Mouse (Mus musculus): ENCODE data around the gene Cd63.

Gene Cd63

GRCm38 (mm10) chr10:128900698-128901097, at the start of gene Cd63:
TSS of gene Cd63 (plus strand) at chr10:128900989.
- no peak for DNase-seq (ENCODE audit: low spot score in 2 of 2)

DNA sequence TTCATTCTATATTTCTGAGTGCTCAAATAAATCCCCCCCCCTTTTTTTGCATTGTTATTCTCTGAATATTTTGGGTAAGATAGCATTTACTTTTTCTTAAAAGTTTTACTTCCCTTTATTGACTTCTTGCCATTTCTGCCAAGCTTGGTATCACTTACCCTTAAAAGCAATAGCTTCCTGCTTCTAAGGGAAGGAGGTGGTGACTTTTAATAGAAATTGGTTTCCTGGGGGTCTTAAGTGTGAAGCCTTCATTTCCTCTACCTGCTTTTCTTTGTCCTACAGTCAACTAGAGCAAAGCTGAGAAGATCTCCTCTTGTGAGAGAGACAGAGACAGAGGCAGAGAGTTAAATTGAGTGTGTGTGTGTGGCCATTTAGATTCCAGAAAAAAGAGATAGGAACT, 39.6 kb upstream of the Cd63 start:
- DNase-seq (ENCODE audit: low spot score in 2 of 2): peak; percentile 50 to 65

DNA sequence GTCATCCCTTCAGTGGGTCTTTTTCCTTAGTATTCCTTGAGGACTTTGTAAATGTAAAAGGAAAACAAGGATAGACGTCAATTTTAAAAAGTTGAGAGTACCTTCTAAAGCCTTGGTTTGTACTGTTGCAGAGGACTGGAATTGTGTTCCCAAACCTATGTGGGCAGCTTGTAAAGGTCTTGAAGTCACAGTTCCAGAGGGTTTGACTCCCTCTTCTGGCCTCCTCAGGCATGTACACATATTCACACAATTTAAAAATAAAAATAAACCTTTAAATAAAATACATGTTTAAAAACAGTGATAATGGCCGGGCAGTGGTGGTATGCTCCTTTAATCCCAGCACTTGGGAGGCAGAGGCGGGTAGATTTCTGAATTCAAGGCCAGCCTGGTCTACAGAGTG, 34.7 kb upstream of the Cd63 start:
- DNase-seq (ENCODE audit: low spot score in 2 of 2): no peak

DNA sequence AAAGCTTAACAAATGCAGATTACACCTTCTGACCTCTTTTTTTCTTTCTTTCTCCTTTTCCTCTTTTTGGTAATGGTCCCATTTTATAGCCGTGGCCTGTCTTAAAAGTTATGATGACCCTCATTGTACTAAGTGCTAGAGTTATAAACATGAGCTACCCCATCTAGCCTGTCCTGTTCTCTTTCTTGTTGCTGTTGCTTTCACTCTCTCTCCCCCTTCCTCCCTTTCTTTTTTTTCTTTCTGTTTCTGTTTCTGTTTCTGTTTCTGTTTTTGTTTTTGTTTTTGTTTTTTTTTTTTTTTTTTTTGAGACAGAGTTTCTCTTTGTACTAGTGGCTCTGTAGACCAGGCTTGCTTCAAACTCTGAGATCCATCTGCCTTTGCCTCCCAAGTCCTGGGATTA, 34.3 kb upstream of the Cd63 start:
- no peak for DNase-seq (ENCODE audit: low spot score in 2 of 2)

- DNase-seq (ENCODE audit: low spot score in 2 of 2): no peak
Measured at GRCm38 (mm10) chr10:128870341-128870740, 30.4 kb upstream of the Cd63 start.

- DNase-seq (ENCODE audit: low spot score in 2 of 2): no peak
Measured at GRCm38 (mm10) chr10:128878291-128878690, 22.5 kb upstream of the Cd63 start.

- DNase-seq (ENCODE audit: low spot score in 2 of 2): no peak
Measured at GRCm38 (mm10) chr10:128878811-128879210, 22.0 kb upstream of the Cd63 start.

GRCm38 (mm10) chr10:128882067-128882466, 18.7 kb upstream of the Cd63 start:
- DNase-seq (ENCODE audit: low spot score in 2 of 2): no peak

DNA sequence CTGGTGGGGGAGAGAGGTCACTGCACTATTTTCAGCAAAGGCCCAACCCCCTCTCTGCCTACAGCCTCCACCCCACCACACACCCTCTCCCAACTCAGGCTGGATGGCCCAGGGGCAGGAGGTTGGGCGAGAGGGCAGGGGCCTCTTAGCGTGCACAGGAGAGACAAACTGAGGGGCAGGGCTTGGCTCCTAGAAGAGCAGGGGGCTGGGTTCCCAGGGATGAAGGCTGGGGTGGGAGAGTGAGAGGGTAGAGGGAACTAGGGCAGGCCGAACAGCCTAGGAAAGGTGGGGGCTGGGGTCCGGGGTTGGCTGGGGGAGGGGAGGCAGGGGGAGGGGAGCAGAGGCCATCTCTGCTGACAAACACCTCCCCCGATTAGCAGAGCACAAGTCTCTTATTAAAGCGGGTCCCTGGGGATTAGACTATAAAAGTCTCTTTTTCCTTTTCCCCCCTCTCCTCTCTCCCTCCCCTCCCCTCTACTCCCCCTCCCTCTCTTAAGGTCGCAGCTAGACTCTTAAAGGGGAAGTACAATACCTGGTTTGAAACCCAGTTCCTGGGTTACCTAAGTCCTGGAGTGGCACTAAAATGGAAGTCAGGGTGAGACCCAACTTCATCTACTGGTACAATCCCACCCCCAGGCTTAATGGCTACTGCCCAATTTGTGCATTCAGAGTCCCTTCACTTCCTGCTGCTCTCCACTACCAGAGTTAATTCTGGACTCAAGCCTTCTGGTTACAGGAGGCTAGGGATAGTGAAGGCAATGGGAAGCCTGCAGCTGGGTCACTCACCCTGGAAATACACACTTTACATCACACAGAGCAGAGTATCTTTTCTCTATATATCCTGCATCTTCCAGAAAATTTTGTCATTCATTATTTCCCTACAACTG, 11.6 kb upstream of the Cd63 start:
- DNase-seq (ENCODE audit: low spot score in 2 of 2): peak in 1 of 2 experiments; percentile 20

DNA sequence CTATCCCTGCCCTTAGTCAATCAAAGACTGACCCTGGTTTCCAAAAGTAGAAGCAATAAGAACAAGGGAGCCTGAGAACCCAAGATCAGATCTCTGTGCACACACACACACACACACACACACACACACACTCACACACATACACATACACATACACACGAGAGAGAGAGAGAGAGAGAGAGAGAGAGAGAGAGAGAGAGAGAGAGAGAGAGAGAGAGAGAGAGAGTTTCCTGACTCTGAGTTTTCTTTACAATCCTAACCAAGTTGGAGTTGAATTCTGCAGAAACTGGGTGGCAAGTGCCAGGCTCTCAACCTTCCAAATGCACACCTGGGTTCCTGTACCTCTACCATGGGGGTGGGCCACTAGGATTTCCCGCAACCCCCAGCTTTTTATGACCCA, 10.9 kb upstream of the Cd63 start:
- no peak for DNase-seq (ENCODE audit: low spot score in 2 of 2)

DNA sequence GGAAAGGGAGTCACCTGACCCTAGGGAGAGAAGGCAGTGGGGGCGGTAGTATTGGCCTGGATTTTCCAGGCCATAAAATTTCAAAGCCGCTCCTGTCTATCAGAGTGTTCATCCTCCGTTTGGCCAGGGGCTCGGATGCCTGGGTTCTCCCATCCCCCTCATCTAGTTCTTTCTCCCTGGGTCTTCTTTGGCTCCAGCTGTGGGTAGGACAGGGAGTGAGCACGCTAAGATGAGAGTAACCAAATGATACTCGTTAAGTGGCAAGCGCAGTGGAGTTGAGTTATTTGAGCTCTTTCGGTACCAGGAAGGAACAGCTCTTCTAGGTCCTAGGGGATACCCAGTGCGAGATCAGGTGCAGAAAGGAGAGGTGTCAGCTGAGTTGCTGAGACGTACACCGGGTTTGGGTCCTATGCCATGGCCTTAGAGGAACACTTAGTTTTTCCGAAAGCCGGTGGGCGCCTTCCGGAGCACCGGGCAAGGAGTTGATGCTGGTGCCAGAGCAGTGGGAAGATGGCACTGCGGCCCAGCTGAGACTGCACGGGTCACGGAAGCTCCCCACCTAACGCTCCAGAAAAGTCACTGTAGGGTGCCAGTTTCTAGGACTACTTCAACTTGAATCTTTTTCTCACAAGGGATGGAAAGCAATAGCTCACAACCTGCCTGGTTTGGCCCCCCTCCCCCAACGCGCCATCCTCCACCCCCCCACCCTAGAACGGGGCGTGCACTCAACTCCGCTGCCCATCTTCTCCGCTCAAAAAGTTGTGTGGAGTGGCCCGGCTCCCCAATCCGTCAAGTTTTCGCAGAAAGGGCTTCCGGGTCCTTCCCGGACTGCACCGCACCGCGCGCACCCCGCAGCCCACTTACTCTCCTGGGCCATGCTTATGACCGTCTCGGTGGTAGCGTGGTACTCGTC, 10.2 kb upstream of the Cd63 start:
- peak in 1 of 2 experiments; percentile 18 for DNase-seq (ENCODE audit: low spot score in 2 of 2)

DNA sequence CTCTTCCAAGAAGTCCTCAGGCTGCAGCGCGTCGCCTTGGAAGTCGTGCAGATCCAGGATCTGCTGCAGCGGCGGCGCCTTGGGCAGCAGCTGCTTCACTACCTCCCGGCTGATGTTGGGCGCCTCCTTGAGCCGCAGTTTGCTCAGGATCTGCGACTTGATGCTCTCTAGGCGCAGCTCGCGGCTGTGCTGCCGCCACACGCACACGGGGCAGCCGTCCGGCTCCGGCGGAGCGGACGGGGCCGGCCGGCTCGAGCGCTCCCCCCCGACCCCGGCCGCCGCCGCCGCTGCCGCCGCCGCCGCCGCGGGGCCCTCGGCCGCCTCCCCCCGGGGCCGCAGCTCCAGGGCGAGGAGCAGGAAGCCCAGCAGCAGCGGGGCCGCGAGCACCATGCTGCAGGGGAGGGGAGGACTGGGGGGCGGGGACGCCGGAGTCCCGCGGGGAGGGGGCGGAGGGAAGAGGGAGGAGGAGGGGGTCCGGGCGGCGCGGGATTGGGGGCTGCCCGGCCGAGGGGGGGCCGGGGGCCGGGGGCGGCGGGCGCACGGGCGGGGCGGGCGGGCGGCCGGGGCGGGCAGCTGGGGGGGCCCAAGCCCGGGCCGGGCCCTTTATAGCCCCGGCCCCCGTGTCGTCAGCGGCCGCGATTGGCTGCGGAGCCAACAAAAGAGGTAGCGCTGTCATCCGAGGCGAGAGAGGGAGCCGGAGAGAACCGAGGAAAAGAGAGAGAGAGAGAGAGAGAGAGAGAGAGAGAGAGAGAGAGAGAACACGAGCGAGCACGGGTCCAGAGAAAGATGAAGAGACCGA, 9.3 kb upstream of the Cd63 start, which contains the start of gene Gdf11:
Gene Gdf11, minus strand, starts transcription at position 423 of the 799 bp plus-strand sequence.
- DNase-seq (ENCODE audit: low spot score in 2 of 2): peak; percentile 67 to 69

DNA sequence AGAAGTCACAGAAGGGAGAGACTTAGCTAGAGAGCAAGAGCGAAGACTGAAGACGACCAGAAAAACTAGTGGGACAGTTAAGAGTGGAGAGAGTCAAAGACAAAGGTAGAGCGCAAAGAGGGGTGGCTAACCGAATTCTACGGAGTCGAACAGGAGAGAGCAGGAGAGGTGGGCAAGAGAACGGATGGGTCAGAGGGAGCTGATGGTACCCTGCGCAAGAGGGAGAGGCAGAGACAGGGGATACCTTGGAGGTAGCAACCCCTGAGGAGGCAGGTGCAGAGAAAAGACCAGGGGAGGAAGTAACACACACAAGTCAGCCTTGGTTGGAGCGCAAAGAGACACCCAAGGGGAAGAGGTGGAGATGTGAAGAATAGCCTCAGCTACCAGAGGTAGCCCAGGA, 8.5 kb upstream of the Cd63 start:
- DNase-seq (ENCODE audit: low spot score in 2 of 2): no peak

- peak; percentile 70 to 82 for DNase-seq (ENCODE audit: low spot score in 2 of 2)
Measured at GRCm38 (mm10) chr10:128895437-128895836, 5.4 kb upstream of the Cd63 start.

GRCm38 (mm10) chr10:128895952-128896693, 4.7 kb upstream of the Cd63 start:
- no peak for DNase-seq (ENCODE audit: low spot score in 2 of 2)

DNA sequence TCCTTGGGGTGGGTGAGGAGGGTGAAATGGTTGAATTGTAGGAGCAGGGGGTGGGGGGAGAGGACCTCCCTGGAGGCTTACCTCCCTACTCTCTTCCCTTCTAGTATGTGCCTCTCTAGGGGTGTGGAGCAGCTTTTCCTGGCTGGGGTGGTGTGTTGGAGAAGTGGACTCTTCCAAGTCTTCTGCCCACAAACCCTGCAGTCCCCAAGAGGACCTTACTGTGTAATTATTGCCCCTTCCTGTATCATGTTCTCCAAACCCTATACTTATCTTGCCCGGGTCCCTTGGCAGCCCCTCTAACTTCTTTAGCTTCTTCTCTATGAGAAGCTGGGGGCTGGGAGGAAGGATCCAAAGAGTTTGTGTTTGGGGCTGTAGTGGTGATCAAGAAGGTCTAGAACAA, 4.0 kb upstream of the Cd63 start:
- no peak for DNase-seq (ENCODE audit: low spot score in 2 of 2)

DNA sequence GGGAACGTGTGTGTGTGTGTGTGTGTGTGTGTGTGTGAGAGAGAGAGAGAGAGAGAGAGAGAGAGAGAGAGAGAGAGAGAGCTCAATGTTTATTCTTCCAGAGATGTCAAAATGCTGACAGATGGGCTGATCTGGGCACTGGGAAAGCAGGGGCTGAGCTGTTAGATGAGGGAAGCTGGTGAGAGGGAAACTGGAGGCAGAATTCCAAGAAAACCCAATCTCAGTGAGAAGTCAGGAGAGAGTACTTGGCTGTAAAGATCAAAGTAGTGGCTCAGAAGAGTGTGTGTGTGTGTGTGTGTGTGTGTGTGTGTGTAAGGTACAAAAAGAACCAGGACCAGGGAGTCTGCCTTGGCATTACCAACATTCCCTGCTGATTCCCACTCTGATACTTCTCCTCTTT, 3.3 kb upstream of the Cd63 start:
- DNase-seq (ENCODE audit: low spot score in 2 of 2): no peak

DNA sequence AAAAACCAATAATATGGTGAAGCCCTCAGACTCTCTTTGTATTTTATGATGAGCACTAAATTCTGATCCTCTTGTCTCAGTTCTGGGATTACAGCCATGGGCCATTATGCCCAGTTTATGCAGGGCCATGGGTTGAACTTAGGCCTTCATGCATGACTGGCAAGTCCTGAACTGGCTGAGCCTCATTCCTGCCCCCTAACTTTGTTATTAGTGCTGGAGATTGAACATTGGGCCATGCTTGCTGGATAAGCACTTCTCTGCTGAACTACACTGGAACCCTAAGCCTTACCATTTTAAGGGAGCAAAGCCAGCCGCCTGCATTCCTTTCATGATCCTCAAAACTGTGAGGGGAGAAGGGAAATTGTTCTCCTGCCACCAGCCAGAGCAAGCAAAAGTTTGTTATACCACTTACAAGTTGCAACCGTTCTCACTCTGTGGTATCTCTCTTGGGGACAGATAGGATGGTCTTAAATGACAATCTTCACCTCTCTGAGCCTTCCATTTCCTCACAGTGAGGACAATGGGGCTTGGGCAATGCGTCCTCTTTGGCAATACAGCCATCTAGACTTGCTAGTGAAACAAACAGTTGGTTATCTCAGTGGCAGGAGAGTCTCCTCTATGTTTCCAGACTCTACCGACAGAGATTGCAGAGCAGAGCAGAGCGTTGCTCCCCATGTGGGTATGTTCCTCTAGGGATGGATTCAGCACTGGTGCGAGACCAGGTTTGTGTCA, 864 bp upstream of the Cd63 start:
- DNase-seq (ENCODE audit: low spot score in 2 of 2): no peak

- no peak for DNase-seq (ENCODE audit: low spot score in 2 of 2)
Measured at GRCm38 (mm10) chr10:128901409-128901808, 620 bp downstream of the Cd63 start.

DNA sequence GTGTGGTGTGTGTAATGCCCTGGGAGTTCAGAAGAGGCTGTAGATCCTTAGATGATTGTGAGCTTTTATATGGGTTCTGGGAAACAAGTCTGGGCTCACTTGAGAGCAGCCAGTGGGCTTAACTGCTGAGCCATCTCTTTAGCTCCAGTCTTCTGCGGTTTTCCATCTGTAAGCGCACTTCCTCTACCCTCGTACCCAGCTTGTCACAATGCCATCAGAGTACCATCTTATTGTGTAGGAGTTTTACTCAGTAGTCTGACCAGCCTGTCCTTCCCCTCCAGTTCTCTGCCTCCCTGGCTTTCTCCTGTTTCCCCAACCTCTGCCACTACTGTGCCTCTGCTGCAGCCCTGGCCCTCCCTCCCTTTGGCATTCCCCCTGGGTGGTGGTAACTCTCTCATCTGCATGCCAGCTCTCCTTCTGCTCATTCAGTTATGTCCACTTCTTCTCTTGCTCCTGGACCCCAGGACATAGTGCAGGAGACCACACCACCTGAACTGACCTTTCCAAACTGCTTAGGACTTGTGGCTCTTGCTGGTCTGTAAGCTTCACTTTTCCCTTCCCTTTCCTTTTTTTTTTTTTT, 1.7 kb downstream of the Cd63 start:
- DNase-seq (ENCODE audit: low spot score in 2 of 2): no peak

Measured in spleen, postnatal 36 days (tissue).